Mouse (Mus musculus) heart, embryonic 15.5 days (tissue): ENCODE results near the gene Dcaf10. TPM values are rescaled to one million over a fixed set of nuclear protein-coding genes. Genes with fewer than 3 reads are reported as not detected.

ENCODE experiments used
- ATAC-seq: fragments of 200-750 bp; cut with Nextera tagmentation; replicated peaks from 2 replicates; pipeline ENCODE4 v1.8.0; 2017; ENCODE audit warnings: low read depth, moderate TSS enrichment; ENCODE audit not compliant: insufficient number of reproducible peaks, insufficient read depth, low FRiP score
- H3K27ac ChIP-seq: fragments of 300-500 bp; sonication (generic); 2 replicates; pipeline ENCODE4 v1.5.1; 2015; ENCODE audit warnings: mild to moderate bottlenecking, inconsistent platforms
- H3K27me3 ChIP-seq: fragments of 300-500 bp; sonication (generic); 2 replicates; pipeline ENCODE4 v1.6.1; 2015; ENCODE audit warnings: inconsistent platforms
- H3K36me3 ChIP-seq: fragments of 300-500 bp; sonication (generic); 2 replicates; pipeline ENCODE4 v1.6.1; 2015; ENCODE audit warnings: mild to moderate bottlenecking, inconsistent platforms
- H3K4me1 ChIP-seq: fragments of 300-500 bp; sonication (generic); replicated peaks from 2 replicates; pipeline ENCODE4 v1.6.1; 2015; ENCODE audit warnings: inconsistent platforms
- H3K4me2 ChIP-seq: fragments of 300-500 bp; sonication (generic); 2 replicates; pipeline ENCODE4 v1.6.1; 2015; ENCODE audit warnings: inconsistent platforms, mild to moderate bottlenecking, moderate library complexity
- H3K4me3 ChIP-seq: fragments of 300-500 bp; sonication (generic); 2 replicates; pipeline ENCODE4 v1.5.1; 2015; ENCODE audit warnings: mild to moderate bottlenecking, inconsistent platforms
- H3K9ac ChIP-seq: fragments of 300-500 bp; sonication (generic); 2 replicates; pipeline ENCODE4 v1.6.1; 2015; ENCODE audit warnings: mild to moderate bottlenecking, inconsistent platforms
- H3K9me3 ChIP-seq: fragments of 300-500 bp; sonication (generic); replicated peaks from 2 replicates; pipeline ENCODE4 v1.6.1; 2016; ENCODE audit warnings: inconsistent platforms
- whole genome bisulfite sequencing: fragments of 180-500 bp; shearing (Covaris S2); methylation state at CpG from one replicate; pipeline ENCODE4 v1.1.7; 2015; ENCODE audit warnings: mixed read lengths; 5-methylcytosine and 5-hydroxymethylcytosine counted together
- polyA plus RNA-seq: library from polyadenylated mRNA; unstranded; fragments of >200 nt; fragmentation: Nextera tagmentation; extraction: Ambion mirVana; gene quantifications from 2 replicates; pipeline ENCODE4 v1.2.1, GENCODE M21; 2015

The Dcaf10 gene
- polyA plus RNA-seq = 8.1 and 9.1 TPM in 2 replicates

- peak within 1 kb of the TSS; percentile 99 for H3K27ac ChIP-seq
- ATAC-seq = peak; percentile 92
- no peaks in the 10 kb centered on the region for H3K9me3 ChIP-seq
- H3K27me3 ChIP-seq = no peaks in the 10 kb centered on the region
- under 1% methylated on average over 40 of the region's 42 CpGs for WGBS
- H3K4me1 ChIP-seq = peaks cover 12% of the 10 kb centered on the region
- H3K4me3 ChIP-seq = peak within 1 kb of the TSS; percentile 78
- peak within 1 kb of the TSS; percentile 96 for H3K9ac ChIP-seq
- H3K4me2 ChIP-seq = peak within 1 kb of the TSS; percentile 87
- H3K36me3 ChIP-seq = 0 out of 2 replicates have a peak, but pooled peaks cover 5% of the 10 kb centered on the region
These were observed at the start of gene Dcaf10 for GRCm38 (mm10) chr4:45341669-45342249. Dcaf10 (plus strand) TSS chr4:45342101.

DNA sequence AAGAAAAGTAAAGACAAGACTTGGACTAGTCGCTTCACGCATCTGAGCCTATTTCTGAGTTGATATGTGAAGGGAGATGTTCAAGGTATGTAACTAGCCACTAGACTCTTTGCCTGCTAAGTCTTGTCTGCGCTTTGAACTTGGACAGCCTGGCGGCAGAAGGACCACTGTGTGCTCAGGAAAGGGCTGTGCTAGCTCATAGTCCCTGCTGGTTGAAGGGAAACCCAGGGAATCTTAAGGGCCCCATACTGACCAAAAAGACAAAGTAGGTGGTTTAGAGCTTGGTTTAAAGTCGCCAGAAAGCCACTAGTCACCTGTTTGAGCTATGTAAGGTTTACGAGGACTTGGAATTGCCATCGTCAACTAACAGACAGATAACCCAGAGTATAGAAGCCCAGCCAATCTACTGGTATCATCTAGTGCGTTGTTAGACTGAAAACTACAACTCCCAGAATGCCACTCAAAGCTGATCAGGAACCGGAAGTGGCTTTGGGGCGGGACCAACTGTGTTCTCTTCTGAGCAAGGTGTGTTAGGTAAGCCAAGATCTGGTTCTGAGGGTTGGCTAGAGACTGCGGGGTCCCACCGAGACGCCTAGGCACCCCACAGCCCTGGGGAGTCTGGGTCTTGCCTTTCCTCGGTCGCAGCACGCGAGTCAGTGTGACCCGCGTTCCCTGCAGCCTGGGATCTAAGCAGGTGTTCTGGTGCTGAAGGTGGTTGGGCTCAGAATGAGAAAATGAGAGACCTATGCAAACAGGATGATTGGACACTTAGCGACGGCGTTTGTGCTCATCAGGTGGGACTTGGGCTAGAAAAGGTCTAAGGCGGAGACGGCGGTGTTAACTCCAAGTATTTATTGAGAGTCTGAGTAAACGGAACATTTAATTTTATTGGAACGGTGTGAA lies 45.0 kb upstream of the Dcaf10 start, which contains the start of gene Trmt10b:
Gene Trmt10b, plus strand, starts transcription at position 466 of the 903 bp plus-strand sequence.
- Histone ChIP-seq H3K4me3 (peak within 1 kb of the TSS; percentile 87), H3K27me3 (no peaks in the 10 kb centered on the region), H3K27ac (no peak within 1 kb of the TSS), H3K36me3 (peaks cover 17% of the 10 kb centered on the region; the same call in 1 of the 2 replicates), H3K4me2 (peak within 1 kb of the TSS; percentile 79), H3K9me3 (no peaks in the 10 kb centered on the region), H3K9ac (peak within 1 kb of the TSS; percentile 82), H3K4me1 (peaks cover 10% of the 10 kb centered on the region)
- WGBS = 21% methylated on average over 27 of the region's 27 CpGs
- peak; percentile 60; the same call in 1 of the 2 replicates for ATAC-seq

GRCm38 (mm10) chr4:45305536-45305935 lies 36.4 kb upstream of the Dcaf10 start:
- Histone ChIP-seq H3K27ac (no peak overlapping the region), H3K4me1 (no peaks in the 10 kb centered on the region), H3K36me3 (peaks cover 60% of the 10 kb centered on the region), H3K9ac (no peak overlapping the region), H3K4me3 (no peak overlapping the region), H3K4me2 (no peak overlapping the region), H3K9me3 (no peaks in the 10 kb centered on the region), H3K27me3 (no peaks in the 10 kb centered on the region)
- no peak for ATAC-seq
- 94% methylated on average over 14 of the region's 14 CpGs for WGBS

- ATAC-seq = no peak
- Histone ChIP-seq H3K4me2 (no peak overlapping the region), H3K9ac (no peak overlapping the region), H3K9me3 (no peaks in the 10 kb centered on the region), H3K36me3 (peaks cover 40% of the 10 kb centered on the region), H3K4me3 (no peak overlapping the region), H3K27ac (no peak overlapping the region), H3K4me1 (no peaks in the 10 kb centered on the region), H3K27me3 (no peaks in the 10 kb centered on the region)
- WGBS = 44% methylated on average over 11 of the region's 11 CpGs
These were observed 33.9 kb upstream of the Dcaf10 start for GRCm38 (mm10) chr4:45308046-45308445.

DNA sequence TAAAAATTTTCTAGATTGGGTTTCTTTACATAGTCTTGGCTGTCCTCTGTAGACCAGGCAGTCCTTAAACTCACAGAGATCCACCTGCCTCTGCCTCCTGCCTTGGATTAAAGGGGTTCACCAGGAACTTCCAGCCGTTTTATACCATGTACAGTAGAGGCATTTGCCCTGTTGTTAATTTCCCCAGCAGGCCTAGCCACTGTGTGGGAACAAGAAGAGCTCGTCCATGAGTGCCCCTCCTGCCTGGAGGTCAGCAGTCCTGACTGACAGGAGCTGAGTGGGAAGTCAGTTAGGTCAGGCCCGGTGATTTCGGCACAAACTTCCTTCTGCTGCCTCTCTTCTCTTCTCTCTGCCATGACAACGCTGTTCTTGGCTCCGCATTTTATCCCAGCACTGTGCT lies 33.3 kb upstream of the Dcaf10 start:
- peaks cover 37% of the 10 kb centered on the region for H3K36me3 ChIP-seq

GRCm38 (mm10) chr4:45311056-45311455 lies 30.8 kb upstream of the Dcaf10 start:
- 93% methylated on average over 2 of the region's 2 CpGs for WGBS
- ATAC-seq = no peak
- Histone ChIP-seq H3K27me3 (no peaks in the 10 kb centered on the region), H3K9me3 (no peaks in the 10 kb centered on the region), H3K36me3 (peaks cover 27% of the 10 kb centered on the region), H3K9ac (no peak overlapping the region), H3K4me2 (no peak overlapping the region), H3K27ac (no peak overlapping the region), H3K4me3 (no peak overlapping the region), H3K4me1 (no peaks in the 10 kb centered on the region)

More for the DNA sequence above, 33.3 kb upstream of the Dcaf10 start:
- 81% methylated on average over 6 of the region's 6 CpGs for WGBS
- H3K4me3 ChIP-seq = no peak overlapping the region
- ATAC-seq = no peak
- no peak overlapping the region for H3K27ac ChIP-seq
- no peak overlapping the region for H3K9ac ChIP-seq
- H3K9me3 ChIP-seq = no peaks in the 10 kb centered on the region
- no peaks in the 10 kb centered on the region for H3K4me1 ChIP-seq
- H3K27me3 ChIP-seq = no peaks in the 10 kb centered on the region
- no peak overlapping the region for H3K4me2 ChIP-seq

- peak overlapping the region; percentile 88 for H3K27ac ChIP-seq
- peak; percentile 89 for ATAC-seq
- under 1% methylated on average over 56 of the region's 56 CpGs for WGBS
These were observed 21.6 kb upstream of the Dcaf10 start for GRCm38 (mm10) chr4:45320159-45320816.

DNA sequence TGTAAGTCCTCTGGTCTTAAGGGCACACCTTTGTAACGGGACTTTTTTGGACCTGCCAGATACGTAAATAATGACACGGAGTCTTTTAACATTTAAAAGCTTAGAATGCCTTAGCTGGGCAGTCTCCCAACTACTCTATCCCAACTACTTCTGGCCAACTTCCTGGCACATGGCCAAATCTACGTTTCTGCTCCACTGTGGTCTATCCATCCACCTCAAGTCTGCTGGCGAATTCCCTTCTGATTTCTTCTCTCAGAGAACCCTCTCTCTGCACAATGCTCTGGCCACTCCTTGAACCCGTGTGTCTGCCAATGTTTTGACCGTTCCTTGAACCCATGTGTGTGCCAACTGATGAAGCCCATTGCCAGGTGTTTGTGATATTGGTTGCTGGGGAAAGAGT lies 10.8 kb upstream of the Dcaf10 start:
- Histone ChIP-seq H3K4me3 (no peak overlapping the region), H3K4me2 (no peak overlapping the region), H3K4me1 (no peaks in the 10 kb centered on the region), H3K9me3 (no peaks in the 10 kb centered on the region), H3K27ac (no peak overlapping the region), H3K27me3 (no peaks in the 10 kb centered on the region), H3K36me3 (no peaks in the 10 kb centered on the region), H3K9ac (no peak overlapping the region)
- ATAC-seq = no peak
- 68% methylated on average over 7 of the region's 7 CpGs for WGBS

More at GRCm38 (mm10) chr4:45320159-45320816, 21.6 kb upstream of the Dcaf10 start:
- Histone ChIP-seq H3K9me3 (no peaks in the 10 kb centered on the region), H3K4me3 (peak overlapping the region; percentile 84), H3K27me3 (peaks cover 27% of the 10 kb centered on the region), H3K36me3 (peaks cover 20% of the 10 kb centered on the region), H3K4me2 (peak overlapping the region; percentile 72), H3K9ac (peak overlapping the region; percentile 83), H3K4me1 (peaks cover 10% of the 10 kb centered on the region)

- ATAC-seq = no peak
- Histone ChIP-seq H3K27ac (no peak overlapping the region), H3K4me2 (no peak overlapping the region), H3K27me3 (no peaks in the 10 kb centered on the region), H3K9ac (no peak overlapping the region), H3K9me3 (no peaks in the 10 kb centered on the region), H3K36me3 (no peaks in the 10 kb centered on the region), H3K4me3 (no peak overlapping the region), H3K4me1 (no peaks in the 10 kb centered on the region)
- WGBS = 47% methylated on average over 3 of the region's 3 CpGs
These were observed 9.4 kb upstream of the Dcaf10 start for GRCm38 (mm10) chr4:45332466-45332865.

DNA sequence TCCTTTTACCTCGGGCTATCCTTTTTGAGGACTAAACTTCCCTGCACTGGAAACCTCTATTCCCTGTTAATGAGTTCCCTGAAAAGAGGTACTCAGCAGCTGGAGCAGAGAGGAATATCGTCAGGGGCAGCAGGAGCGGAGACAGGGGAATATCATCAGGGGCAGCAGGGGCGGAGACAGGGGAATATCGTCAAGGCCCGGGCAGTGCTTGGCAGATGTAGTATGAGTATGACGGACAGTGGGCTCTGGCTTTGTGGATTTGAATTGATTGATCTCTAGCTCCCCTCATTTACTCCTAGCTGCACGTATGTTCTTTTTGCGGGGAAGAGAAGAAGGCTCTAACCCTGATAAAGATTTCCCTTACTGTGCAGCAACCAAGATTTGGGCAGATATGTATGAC lies 675 bp upstream of the Dcaf10 start:
- no peaks in the 10 kb centered on the region for H3K9me3 ChIP-seq
- peaks cover 12% of the 10 kb centered on the region for H3K4me1 ChIP-seq
- no peak for ATAC-seq
- 54% methylated on average over 9 of the region's 9 CpGs for WGBS
- peak overlapping the region; percentile 78 for H3K4me3 ChIP-seq
- H3K9ac ChIP-seq = peak overlapping the region; percentile 96; the same call in 1 of the 2 replicates
- peak overlapping the region; percentile 99 for H3K27ac ChIP-seq
- H3K27me3 ChIP-seq = no peaks in the 10 kb centered on the region
- peak overlapping the region; percentile 87 for H3K4me2 ChIP-seq
- 0 out of 2 replicates have a peak, but pooled peaks cover 3% of the 10 kb centered on the region for H3K36me3 ChIP-seq
